Mouse (Mus musculus): ENCODE data around the gene Lyst.

Lyst gene

GRCm38 (mm10) chr13:13573572-13574257, 16.5 kb upstream of the Lyst start:
- no peak for DNase-seq (ENCODE audit: low spot score)

GRCm38 (mm10) chr13:13574258-13574870, 15.8 kb upstream of the Lyst start:
- DNase-seq (ENCODE audit: low spot score), result peak; percentile 23

GRCm38 (mm10) chr13:13575106-13575505, 15.1 kb upstream of the Lyst start:
- DNase-seq (ENCODE audit: low spot score), result no peak

GRCm38 (mm10) chr13:13576469-13577205, 13.6 kb upstream of the Lyst start:
- DNase-seq (ENCODE audit: low spot score), result no peak

GRCm38 (mm10) chr13:13581988-13582387, 8.2 kb upstream of the Lyst start:
- DNase-seq (ENCODE audit: low spot score), result no peak

- no peak for DNase-seq (ENCODE audit: low spot score)
Observed at GRCm38 (mm10) chr13:13583473-13583872, 6.7 kb upstream of the Lyst start.

GRCm38 (mm10) chr13:13587653-13588184, 2.5 kb upstream of the Lyst start:
- DNase-seq (ENCODE audit: low spot score), result no peak

- DNase-seq (ENCODE audit: low spot score), result no peak
Observed at GRCm38 (mm10) chr13:13588518-13588917, 1.7 kb upstream of the Lyst start.

- DNase-seq (ENCODE audit: low spot score), result no peak
Observed at GRCm38 (mm10) chr13:13589032-13589431, 1.2 kb upstream of the Lyst start.

- no peak for DNase-seq (ENCODE audit: low spot score)
Observed at GRCm38 (mm10) chr13:13591892-13592291, 1.7 kb downstream of the Lyst start.

- DNase-seq (ENCODE audit: low spot score), result no peak
Observed at GRCm38 (mm10) chr13:13596424-13597044, 6.3 kb downstream of the Lyst start.

- no peak for DNase-seq (ENCODE audit: low spot score)
Observed at GRCm38 (mm10) chr13:13597896-13598295, 7.7 kb downstream of the Lyst start.

- DNase-seq (ENCODE audit: low spot score), result no peak
Observed at GRCm38 (mm10) chr13:13601407-13601806, 11.2 kb downstream of the Lyst start.

GRCm38 (mm10) chr13:13606149-13606548, 16.0 kb downstream of the Lyst start:
- DNase-seq (ENCODE audit: low spot score), result no peak

- DNase-seq (ENCODE audit: low spot score), result no peak
Observed at GRCm38 (mm10) chr13:13608311-13608710, 18.1 kb downstream of the Lyst start.

- no peak for DNase-seq (ENCODE audit: low spot score)
Observed at GRCm38 (mm10) chr13:13609655-13610054, 19.5 kb downstream of the Lyst start.

- DNase-seq (ENCODE audit: low spot score), result peak; percentile 42
Observed at GRCm38 (mm10) chr13:13612882-13613281, 22.7 kb downstream of the Lyst start.

GRCm38 (mm10) chr13:13614235-13614634, 24.0 kb downstream of the Lyst start:
- DNase-seq (ENCODE audit: low spot score), result no peak

GRCm38 (mm10) chr13:13621456-13621855, 31.3 kb downstream of the Lyst start:
- DNase-seq (ENCODE audit: low spot score), result no peak

- no peak for DNase-seq (ENCODE audit: low spot score)
Observed at GRCm38 (mm10) chr13:13622565-13622964, 32.4 kb downstream of the Lyst start.

- no peak for DNase-seq (ENCODE audit: low spot score)
Observed at GRCm38 (mm10) chr13:13633746-13634145, 43.5 kb downstream of the Lyst start.

- no peak for DNase-seq (ENCODE audit: low spot score)
Observed at GRCm38 (mm10) chr13:13634706-13635105, 44.5 kb downstream of the Lyst start.

Data from left cerebral cortex, adult 11 months (tissue).